Mouse (Mus musculus) liver, embryonic 13.5 days (tissue): ENCODE data around the gene Nfatc2. TPM values are rescaled to one million over a fixed set of nuclear protein-coding genes. Genes with fewer than 3 reads are reported as not detected.
A peak's percentile ranks its signal among the peaks of the same experiment; 100 is the strongest.

Experiments used
- ATAC-seq: fragments of 200-750 bp; cut with Nextera tagmentation; 2 replicates; pipeline ENCODE4 v1.8.0; 2017; ENCODE audit warnings: low read depth, mild to moderate bottlenecking, moderate number of reproducible peaks, moderate library complexity
- DNase-seq: peaks from one replicate; pipeline ENCODE4 v3.0.0; 2022
- H3K27ac ChIP-seq: fragments of 300-500 bp; sonication (generic); 2 replicates; pipeline ENCODE4 v1.5.1; 2015; ENCODE audit warnings: moderate library complexity, mild to moderate bottlenecking, inconsistent platforms
- H3K27me3 ChIP-seq: fragments of 300-500 bp; sonication (generic); 2 replicates; pipeline ENCODE4 v1.6.1; 2015; ENCODE audit warnings: mild to moderate bottlenecking, inconsistent platforms
- H3K36me3 ChIP-seq: fragments of 300-500 bp; sonication (generic); 2 replicates; pipeline ENCODE4 v1.6.1; 2015; ENCODE audit warnings: mild to moderate bottlenecking, inconsistent platforms
- H3K4me1 ChIP-seq: fragments of 300-500 bp; sonication (generic); replicated peaks from 2 replicates; pipeline ENCODE4 v1.6.1; 2015; ENCODE audit warnings: inconsistent platforms
- H3K4me2 ChIP-seq: fragments of 300-500 bp; sonication (generic); 2 replicates; pipeline ENCODE4 v1.6.1; 2015; ENCODE audit warnings: inconsistent platforms, mild to moderate bottlenecking, moderate library complexity
- H3K4me3 ChIP-seq: fragments of 300-500 bp; sonication (generic); replicated peaks from 2 replicates; pipeline ENCODE4 v1.5.1; 2015; ENCODE audit warnings: mild to moderate bottlenecking, inconsistent platforms
- H3K9ac ChIP-seq: fragments of 300-500 bp; sonication (generic); 2 replicates; pipeline ENCODE4 v1.6.1; 2015; ENCODE audit warnings: mild to moderate bottlenecking, inconsistent platforms
- H3K9me3 ChIP-seq: fragments of 300-500 bp; sonication (generic); replicated peaks from 2 replicates; pipeline ENCODE4 v1.6.1; 2016; ENCODE audit warnings: inconsistent platforms
- WGBS: fragments of 180-500 bp; shearing (Covaris S2); methylation state at CpG from one replicate; pipeline ENCODE4 v1.1.7; 2015; ENCODE audit not compliant: insufficient replicate concordance; 5-methylcytosine and 5-hydroxymethylcytosine counted together
- polyA plus RNA-seq: library from polyadenylated mRNA; unstranded; fragments of >200 nt; fragmentation: Nextera tagmentation; extraction: Ambion mirVana; gene quantifications from 2 replicates; pipeline ENCODE4 v1.2.1, GENCODE M21; 2015

Gene Nfatc2
- polyA plus RNA-seq, result 0.08 and 0.21 TPM in 2 replicates

DNA sequence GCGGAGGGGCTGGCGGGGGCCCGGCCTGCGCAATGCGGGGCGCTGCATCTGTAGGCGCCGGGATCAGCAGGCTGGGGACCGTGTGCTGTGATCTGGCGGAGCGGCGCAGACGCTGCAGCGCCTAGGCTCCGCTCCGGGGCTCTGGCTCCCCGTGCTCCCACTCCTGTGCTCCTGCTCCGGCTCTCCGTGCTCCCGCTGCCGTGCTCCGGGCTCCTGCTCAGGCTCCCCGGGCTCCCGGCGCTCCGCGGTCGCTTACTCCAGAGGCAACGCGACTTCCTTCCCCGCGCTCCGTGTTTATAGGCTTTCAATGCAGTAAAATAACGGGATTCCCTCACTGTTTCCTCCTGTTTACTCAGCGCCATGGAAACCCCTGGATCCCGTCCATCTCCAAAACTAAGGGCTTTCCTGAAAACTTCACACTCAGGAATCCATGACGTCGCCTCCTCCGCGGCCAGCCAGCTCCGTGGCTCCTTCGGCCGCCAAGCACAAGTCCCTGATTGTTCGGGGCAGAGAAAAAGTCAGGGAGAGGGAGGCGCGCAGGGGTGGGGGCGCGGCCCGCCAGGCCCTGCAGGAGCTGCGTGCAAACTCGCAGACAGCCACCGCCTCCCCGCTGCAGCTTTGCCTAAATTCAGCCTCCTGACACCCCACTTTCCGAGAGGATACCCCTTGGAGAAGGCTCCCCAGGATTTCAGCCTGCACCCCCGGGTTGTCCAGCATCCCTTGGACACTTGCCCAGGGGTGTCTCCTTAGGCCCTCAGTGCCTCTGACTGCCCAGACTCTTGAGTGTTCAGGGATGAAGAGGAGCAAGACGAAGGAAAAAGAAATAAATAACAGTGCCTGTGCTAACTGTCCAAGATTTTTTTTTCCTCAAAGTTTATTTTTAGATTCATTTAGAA is at the start of gene Nfatc2:
Nfatc2 (minus strand) TSS at position 167 of the 896 bp plus-strand sequence.
- Histone ChIP-seq H3K9me3 (no peaks in the 10 kb centered on the region), H3K9ac (no peak within 1 kb of the TSS), H3K27ac (no peak within 1 kb of the TSS), H3K4me3 (peak within 1 kb of the TSS; percentile 27), H3K4me1 (peaks cover 16% of the 10 kb centered on the region), H3K36me3 (no peaks in the 10 kb centered on the region), H3K27me3 (peaks cover 63% of the 10 kb centered on the region), H3K4me2 (peak within 1 kb of the TSS; percentile 42)
- ATAC-seq (no peak), DNase-seq (no peak)
- WGBS, result 3% methylated on average over 56 of the region's 56 CpGs

DNA sequence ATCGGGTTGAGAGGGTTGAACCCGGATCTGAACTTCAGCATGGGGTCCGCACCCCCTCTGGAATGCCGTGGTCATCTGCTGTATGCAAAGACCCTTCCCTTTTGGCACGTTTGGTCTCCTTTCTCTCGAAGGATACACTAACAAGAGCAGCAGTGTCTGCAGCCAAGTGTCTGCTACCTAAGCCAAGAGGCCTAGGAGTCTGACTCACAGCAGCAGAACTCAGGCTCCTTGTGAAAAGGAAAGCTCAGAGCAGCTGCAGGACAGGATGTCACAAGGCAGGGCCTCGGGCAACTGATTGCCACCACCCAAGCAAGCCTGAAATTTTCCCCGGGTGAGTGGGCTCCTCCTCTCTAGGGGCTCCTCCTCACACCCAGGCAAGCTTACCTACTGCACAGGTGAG is 46.7 kb upstream of the Nfatc2 start:
- Histone ChIP-seq H3K4me1 (no peaks in the 10 kb centered on the region), H3K36me3 (no peaks in the 10 kb centered on the region), H3K27me3 (no peaks in the 10 kb centered on the region), H3K9me3 (no peaks in the 10 kb centered on the region), H3K27ac (no peak overlapping the region), H3K4me2 (no peak overlapping the region), H3K4me3 (no peak overlapping the region), H3K9ac (no peak overlapping the region)
- 69% methylated on average over 8 of the region's 8 CpGs for WGBS
- ATAC-seq, result no peak
- DNase-seq, result no peak

DNA sequence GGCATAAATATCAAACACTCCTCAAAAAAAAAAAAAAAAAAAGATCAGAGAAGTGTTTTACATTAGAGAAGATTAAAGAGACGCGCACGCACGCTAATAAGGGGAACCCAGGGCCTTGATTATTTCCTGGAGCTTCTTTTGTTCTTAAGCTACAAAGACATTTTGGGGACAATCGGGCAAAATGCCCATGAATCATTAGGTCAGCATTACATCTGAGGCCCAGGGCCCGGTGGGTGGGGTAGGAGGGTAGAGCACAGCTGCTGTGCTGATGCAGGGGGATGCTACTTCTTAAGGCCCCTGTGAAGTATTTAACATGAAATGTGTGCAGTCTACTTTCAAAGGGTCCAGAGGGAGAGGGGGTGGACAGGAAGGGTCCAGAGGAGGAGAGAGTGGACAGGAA is 43.4 kb upstream of the Nfatc2 start:
- Histone ChIP-seq H3K9me3 (no peaks in the 10 kb centered on the region), H3K4me2 (no peak overlapping the region), H3K36me3 (no peaks in the 10 kb centered on the region), H3K27me3 (no peaks in the 10 kb centered on the region), H3K9ac (no peak overlapping the region), H3K4me1 (no peaks in the 10 kb centered on the region), H3K27ac (no peak overlapping the region), H3K4me3 (no peak overlapping the region)
- no peak for ATAC-seq
- DNase-seq, result no peak
- WGBS, result 75% methylated on average over 6 of the region's 6 CpGs

DNA sequence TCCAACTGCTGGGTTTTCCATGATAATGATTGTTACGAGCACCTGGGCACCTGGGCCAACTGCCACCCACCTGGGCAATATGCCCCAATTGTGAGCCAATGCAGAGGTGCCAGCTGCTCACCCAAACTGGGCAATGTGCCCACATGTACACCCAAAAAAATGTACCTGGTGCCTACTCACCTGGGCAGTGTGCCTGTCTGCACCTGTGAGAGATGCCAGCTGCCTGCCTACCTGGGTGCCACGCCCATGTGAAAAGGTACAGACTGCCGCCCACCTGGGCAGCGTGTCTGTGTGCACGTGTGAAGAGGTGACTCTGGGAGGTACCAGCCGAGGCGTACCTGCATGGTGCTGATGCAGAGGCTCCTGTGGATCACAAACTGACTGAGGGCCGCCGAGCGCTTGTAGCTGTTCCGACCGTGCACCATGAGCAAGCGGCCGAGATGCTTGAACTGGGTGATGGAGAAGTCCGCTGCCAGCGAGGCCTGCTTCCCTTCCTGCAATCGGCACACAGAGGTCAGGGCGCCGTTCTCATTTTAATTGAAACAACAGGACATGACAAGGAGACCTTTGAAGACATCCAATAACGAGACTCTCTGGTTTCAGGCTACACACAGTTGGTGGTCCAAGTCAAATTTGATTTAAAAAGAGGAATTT is 42.2 kb upstream of the Nfatc2 start:
- 82% methylated on average over 20 of the region's 20 CpGs for WGBS
- no peaks in the 10 kb centered on the region for H3K4me1 ChIP-seq
- no peak overlapping the region for H3K4me3 ChIP-seq
- no peaks in the 10 kb centered on the region for H3K9me3 ChIP-seq
- H3K27ac ChIP-seq, result no peak overlapping the region
- H3K27me3 ChIP-seq, result no peaks in the 10 kb centered on the region
- no peak for DNase-seq
- no peak overlapping the region for H3K9ac ChIP-seq
- H3K36me3 ChIP-seq, result no peaks in the 10 kb centered on the region
- ATAC-seq, result no peak
- H3K4me2 ChIP-seq, result no peak overlapping the region

DNA sequence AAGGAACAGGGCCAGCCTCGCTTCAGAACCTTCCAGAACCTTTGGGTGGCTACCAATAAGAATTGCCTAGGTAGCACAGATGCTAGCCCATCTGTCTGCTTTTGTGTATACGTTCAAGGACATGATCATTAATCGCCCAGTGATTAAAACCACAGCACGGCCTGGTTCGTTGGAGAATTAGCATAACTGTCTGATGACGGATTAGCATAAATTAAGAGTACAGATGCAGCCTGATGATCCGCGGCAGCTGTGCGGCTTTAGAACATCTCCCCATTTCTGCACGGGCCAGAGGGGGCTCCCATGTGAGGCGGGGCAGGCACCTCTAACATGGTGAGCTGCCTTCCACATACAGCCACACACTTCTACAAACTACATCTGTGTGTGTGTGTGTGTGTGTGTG is 40.7 kb upstream of the Nfatc2 start:
- Histone ChIP-seq H3K9me3 (no peaks in the 10 kb centered on the region), H3K4me3 (no peak overlapping the region), H3K36me3 (no peaks in the 10 kb centered on the region), H3K27ac (no peak overlapping the region), H3K27me3 (peaks cover 8% of the 10 kb centered on the region; the same call in 1 of the 2 replicates), H3K4me1 (no peaks in the 10 kb centered on the region), H3K9ac (no peak overlapping the region), H3K4me2 (no peak overlapping the region)
- ATAC-seq, result no peak
- WGBS, result 74% methylated on average over 11 of the region's 11 CpGs
- DNase-seq, result no peak

DNA sequence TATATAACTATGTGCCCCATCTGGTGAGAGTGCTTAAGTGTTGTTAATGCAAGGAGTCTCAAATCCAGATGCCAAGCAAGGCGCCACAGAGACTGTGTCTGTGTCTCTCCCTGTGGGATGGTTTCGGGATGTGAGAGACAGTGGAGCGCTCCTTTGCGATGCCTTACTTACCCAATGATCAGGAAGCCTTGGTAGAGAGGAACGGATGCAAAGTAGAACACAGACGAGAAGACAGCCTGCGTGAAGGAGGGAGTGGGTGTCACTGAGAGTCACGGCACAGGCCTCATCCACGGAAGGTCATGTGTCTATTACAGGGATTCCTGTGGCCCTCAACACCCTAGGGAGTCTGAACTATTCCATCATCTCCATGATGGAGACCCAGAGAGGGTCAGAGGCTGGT is 39.0 kb upstream of the Nfatc2 start:
- no peaks in the 10 kb centered on the region for H3K4me1 ChIP-seq
- ATAC-seq, result no peak
- H3K9ac ChIP-seq, result no peak overlapping the region
- H3K4me2 ChIP-seq, result no peak overlapping the region
- H3K4me3 ChIP-seq, result no peak overlapping the region
- WGBS, result 76% methylated on average over 9 of the region's 9 CpGs
- H3K36me3 ChIP-seq, result no peaks in the 10 kb centered on the region
- H3K27ac ChIP-seq, result no peak overlapping the region
- H3K9me3 ChIP-seq, result no peaks in the 10 kb centered on the region
- H3K27me3 ChIP-seq, result peaks cover 24% of the 10 kb centered on the region
- DNase-seq, result no peak

DNA sequence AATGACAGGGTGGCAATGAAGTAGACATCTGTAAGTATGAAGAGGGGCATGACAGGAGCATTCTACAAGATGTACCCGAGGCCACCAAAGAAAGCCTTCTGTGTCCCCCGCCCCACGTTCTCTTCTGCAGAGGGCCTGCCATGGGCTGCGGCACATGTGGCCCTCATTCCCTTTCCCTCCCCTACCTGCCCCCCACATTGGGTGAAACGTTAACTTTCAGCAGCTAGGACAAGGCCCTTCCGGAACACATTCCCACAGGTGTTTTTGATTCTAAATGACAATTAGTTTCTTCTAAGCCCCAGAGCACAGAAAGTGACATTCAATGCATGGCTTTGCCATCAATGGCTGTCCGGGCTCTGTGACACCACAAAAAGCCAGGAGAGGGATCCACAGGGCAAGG is 33.4 kb upstream of the Nfatc2 start:
- peaks cover 40% of the 10 kb centered on the region for H3K27me3 ChIP-seq
- H3K9ac ChIP-seq, result no peak overlapping the region
- 78% methylated on average over 7 of the region's 7 CpGs for WGBS

DNA sequence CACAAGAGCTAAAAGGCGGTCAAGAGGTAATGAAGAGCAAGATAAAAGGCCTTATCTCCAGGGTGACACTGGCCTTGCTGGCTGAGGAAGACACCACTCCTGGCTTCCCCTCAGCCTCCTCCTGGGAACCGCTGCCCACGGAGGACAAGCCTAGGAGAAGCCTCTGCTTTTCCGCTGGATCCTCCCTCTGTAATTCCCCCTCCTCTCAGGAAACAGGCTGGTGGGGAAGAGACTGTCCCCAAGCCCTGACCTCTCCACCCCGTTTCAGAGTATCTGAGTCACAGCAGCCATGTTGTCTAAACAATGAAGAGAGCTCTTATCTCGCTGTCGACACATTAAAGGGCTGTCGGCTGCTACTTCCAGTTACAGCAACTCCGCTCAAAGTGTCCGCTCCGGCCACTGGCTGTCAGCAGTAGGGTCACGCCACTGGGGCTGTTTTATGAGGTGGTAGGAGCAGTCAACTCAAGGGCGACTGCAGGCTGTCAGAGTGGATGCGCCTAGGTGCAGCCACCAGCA is 31.9 kb upstream of the Nfatc2 start:
- peaks cover 40% of the 10 kb centered on the region for H3K27me3 ChIP-seq
- no peaks in the 10 kb centered on the region for H3K9me3 ChIP-seq
- H3K4me3 ChIP-seq, result peak overlapping the region; percentile 26; the same call in 1 of the 2 replicates
- H3K4me1 ChIP-seq, result peaks cover 15% of the 10 kb centered on the region
- peak; percentile 73 for ATAC-seq
- DNase-seq, result peak; percentile 23
- H3K4me2 ChIP-seq, result peak overlapping the region; percentile 48
- H3K27ac ChIP-seq, result no peak overlapping the region
- H3K9ac ChIP-seq, result peak overlapping the region; percentile 17; the same call in 1 of the 2 replicates
- no peaks in the 10 kb centered on the region for H3K36me3 ChIP-seq
- WGBS, result 7% methylated on average over 14 of the region's 14 CpGs

More for the DNA sequence above, 33.4 kb upstream of the Nfatc2 start:
- H3K27ac ChIP-seq, result no peak overlapping the region
- H3K4me2 ChIP-seq, result no peak overlapping the region
- no peaks in the 10 kb centered on the region for H3K36me3 ChIP-seq
- peaks cover 15% of the 10 kb centered on the region for H3K4me1 ChIP-seq
- ATAC-seq (no peak), DNase-seq (no peak)
- H3K4me3 ChIP-seq, result no peak overlapping the region
- no peaks in the 10 kb centered on the region for H3K9me3 ChIP-seq

DNA sequence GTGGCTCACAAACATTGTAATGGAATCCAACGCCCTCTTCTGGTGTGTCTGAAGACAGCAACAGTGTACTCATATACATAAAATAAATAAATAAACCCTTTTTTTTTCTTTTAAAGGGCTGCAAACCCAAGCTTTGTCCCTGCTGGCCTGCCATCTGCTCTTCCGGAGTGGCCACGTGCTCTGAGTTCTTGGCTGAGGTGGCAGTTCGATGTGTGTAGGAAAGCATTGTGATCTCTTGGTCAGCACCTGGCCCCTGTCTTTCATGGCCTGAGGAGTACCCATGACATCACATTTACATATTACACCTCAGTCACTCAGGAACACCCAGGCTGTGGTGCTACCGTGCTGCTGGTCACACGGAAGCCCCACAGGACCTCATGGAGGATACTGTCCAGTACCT is 31.1 kb upstream of the Nfatc2 start:
- H3K9ac ChIP-seq, result no peak overlapping the region
- ATAC-seq, result no peak
- peak overlapping the region; percentile 48; the same call in 1 of the 2 replicates for H3K4me2 ChIP-seq
- WGBS, result 77% methylated on average over 6 of the region's 6 CpGs
- H3K27me3 ChIP-seq, result peaks cover 37% of the 10 kb centered on the region
- H3K27ac ChIP-seq, result no peak overlapping the region
- no peak for DNase-seq
- no peak overlapping the region for H3K4me3 ChIP-seq
- peaks cover 15% of the 10 kb centered on the region for H3K4me1 ChIP-seq
- H3K9me3 ChIP-seq, result no peaks in the 10 kb centered on the region
- H3K36me3 ChIP-seq, result no peaks in the 10 kb centered on the region

DNA sequence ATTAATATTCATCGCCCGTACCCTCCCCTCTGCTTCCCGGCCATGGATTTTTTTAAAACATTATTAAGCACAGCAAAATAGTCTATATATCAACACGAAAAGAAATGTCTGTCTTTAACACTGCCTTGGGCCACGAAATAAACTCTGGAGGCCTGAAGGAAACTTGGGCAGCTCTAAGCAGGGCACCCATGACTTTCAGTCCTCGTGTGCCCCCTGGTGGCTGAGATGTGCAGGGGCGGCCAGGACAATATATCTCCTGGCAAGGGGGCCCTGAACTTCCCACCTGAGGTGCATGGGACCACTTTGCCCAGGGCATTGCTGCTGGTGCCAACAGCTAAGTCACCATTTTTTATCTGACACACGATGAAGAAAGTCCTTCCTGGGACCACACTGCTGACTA is 27.3 kb upstream of the Nfatc2 start:
- Histone ChIP-seq H3K27me3 (peaks cover 14% of the 10 kb centered on the region), H3K9ac (no peak overlapping the region), H3K4me1 (peaks cover 13% of the 10 kb centered on the region), H3K36me3 (no peaks in the 10 kb centered on the region), H3K4me3 (no peak overlapping the region), H3K27ac (no peak overlapping the region), H3K4me2 (no peak overlapping the region), H3K9me3 (peaks cover 1% of the 10 kb centered on the region; the same call in 1 of the 2 replicates)
- 24% methylated on average over 8 of the region's 8 CpGs for WGBS
- DNase-seq (peak; percentile 43), ATAC-seq (no peak)
